Mouse (Mus musculus) hematopoietic stem cell, adult 5-6 weeks (primary cell): ENCODE data around the gene Rrp1. TPM values are rescaled to one million over a fixed set of nuclear protein-coding genes. Genes with fewer than 3 reads are reported as not detected.
"Not testable (repeated sequence)": the region's sequence is repeated elsewhere in the genome, so short reads cannot be mapped to it uniquely, and the experiment has no call there.

Experiments
- ATAC-seq, 2 experiments: fragments of 125-278 bp in 1 of 2; replicated peaks in 1 of 2; 2 replicates each; pipeline ENCODE4 v1.8.0; 2016 to 2017; ENCODE audit warnings: inconsistent platforms in 2 of 2, mild to moderate bottlenecking in 2 of 2, moderate number of reproducible peaks in 2 of 2, low read depth in 1 of 2, moderate TSS enrichment in 1 of 2; ENCODE audit not compliant: low FRiP score in 2 of 2, poor library complexity in 2 of 2, severe bottlenecking in 2 of 2, insufficient read depth in 1 of 2, low TSS enrichment in 1 of 2
- total RNA-seq: library from RNA; stranded (forward); fragments of 172-1452, 232-1000 nt; gene quantifications from 2 replicates; pipeline ENCODE4 v1.2.3, GENCODE M21; 2017

Gene Rrp1
- total RNA-seq, 1 experiment from 2014 or later = 472 TPM

- no peak for ATAC-seq
These were observed 50.9 kb downstream of the Rrp1 start for GRCm38 (mm10) chr10:78361951-78362350.

GRCm38 (mm10) chr10:78360290-78360711 lies 52.5 kb downstream of the Rrp1 start:
- no peak for ATAC-seq

GRCm38 (mm10) chr10:78358999-78359398 lies 53.8 kb downstream of the Rrp1 start:
- not testable (repeated sequence) for ATAC-seq

GRCm38 (mm10) chr10:78358266-78358665 lies 54.6 kb downstream of the Rrp1 start:
- no peak for ATAC-seq

- ATAC-seq = no peak
These were observed 55.1 kb downstream of the Rrp1 start for GRCm38 (mm10) chr10:78357742-78358141.

GRCm38 (mm10) chr10:78355931-78356593 lies 56.8 kb downstream of the Rrp1 start:
- ATAC-seq = no peak

- no peak for ATAC-seq
These were observed 59.6 kb downstream of the Rrp1 start for GRCm38 (mm10) chr10:78353196-78353595.

- no peak for ATAC-seq
These were observed 60.2 kb downstream of the Rrp1 start for GRCm38 (mm10) chr10:78352666-78353030.

- peak in 1 of 2 experiments; percentile 27; a peak in 1 of 4 replicates for ATAC-seq
These were observed 60.8 kb downstream of the Rrp1 start, which contains the start of gene Agpat3 for GRCm38 (mm10) chr10:78351887-78352665. Gene Agpat3, minus strand, starts transcription at chr10:78352489.

GRCm38 (mm10) chr10:78351564-78351886 lies 61.3 kb downstream of the Rrp1 start:
- 0 out of 4 replicates have a peak, but pooled peaks of 1 of the 2 experiments have one; percentile 13 for ATAC-seq

GRCm38 (mm10) chr10:78350796-78351556 lies 61.9 kb downstream of the Rrp1 start:
- ATAC-seq = no peak

Other genes with a start within 250 kb of the Rrp1 start
- gene D10Jhu81e, start 243.3 kb downstream of the Rrp1 start, total RNA-seq = 74.6 and 96.5 TPM in 2 replicates
- 23.6 and 26.3 TPM in 2 replicates for gene Pwp2, start 227.9 kb downstream of the Rrp1 start, total RNA-seq
- gene Trappc10, start 168.4 kb downstream of the Rrp1 start, total RNA-seq = 24.5 and 27.3 TPM in 2 replicates
- 10.9 and 13.1 TPM in 2 replicates for gene Agpat3, start 60.6 kb downstream of the Rrp1 start, total RNA-seq
- 28.9 and 59.0 TPM in 2 replicates for gene Cstb, start 12.6 kb upstream of the Rrp1 start, total RNA-seq
- 12.3 and 17.1 TPM in 2 replicates for gene Pdxk, start 51.9 kb upstream of the Rrp1 start, total RNA-seq
- gene Olfr1358, start 104.4 kb upstream of the Rrp1 start, total RNA-seq = not detected in 2 replicates
- 14.7 and 19.3 TPM in 2 replicates for gene Ilvbl, start 161.3 kb upstream of the Rrp1 start, total RNA-seq
- 4.9 and 6.8 TPM in 2 replicates for gene Syde1, start 178.9 kb upstream of the Rrp1 start, total RNA-seq
- gene Olfr1357, start 205.0 kb upstream of the Rrp1 start, total RNA-seq = not detected in 2 replicates